13 mouse cellular contexts compared by ENCODE assay signal in genomic region chr12:56525219-56525797, GRCm38 (mm10). TPM values are rescaled to one million over a fixed set of nuclear protein-coding genes. Genes with fewer than 3 reads are reported as not detected.
DNase-seq lines count a peak whose midpoint lies in the region; ATAC-seq and TF ChIP-seq lines count a peak whose summit lies in the region.
"Not testable (repeated sequence)": the region's sequence is repeated elsewhere in the genome, so short reads cannot be mapped to it uniquely, and the experiment has no call there.
"Had no signal": no experiment of that assay in that cellular context is flagged by ENCODE, and none has a peak within 500 bp of the region (broad histone marks: within the 10 kb centered on the region; RNA-seq: fewer than 3 reads in every experiment).

No protein-coding gene starts in this region.

- H3K27me3 ChIP-seq in embryonic facial prominence, embryonic 12.5 days = peaks cover 88% of the 10 kb centered on the region
- H3K27me3 ChIP-seq in forebrain, postnatal 0 days (ENCODE audit: insufficient read depth, low read length) = peaks cover 90% of the 10 kb centered on the region
- H3K27me3 ChIP-seq in hindbrain, embryonic 13.5 days = peaks cover 95% of the 10 kb centered on the region
- peaks cover 92% of the 10 kb centered on the region for H3K27me3 ChIP-seq in kidney, embryonic 16.5 days (ENCODE audit: insufficient read depth, low read length)
- peaks cover 90% of the 10 kb centered on the region for H3K27me3 ChIP-seq in lung, embryonic 15.5 days
- peaks cover 93% of the 10 kb centered on the region for H3K27me3 ChIP-seq in midbrain, embryonic 14.5 days (ENCODE audit: control insufficient read depth, insufficient read depth, low read length)
- H3K27me3 ChIP-seq in neural tube, embryonic 15.5 days (replicated peaks) = peaks cover 94% of the 10 kb centered on the region

- not testable (repeated sequence) for H3K27ac ChIP-seq in embryonic facial prominence, embryonic 12.5 days; forebrain, postnatal 0 days (ENCODE audit: low read depth, low read length); hindbrain, embryonic 13.5 days; kidney, embryonic 16.5 days (ENCODE audit: low read length); midbrain, embryonic 14.5 days (replicated peaks; ENCODE audit: low read depth, low read length); neural tube, embryonic 15.5 days (replicated peaks)
- H3K27ac ChIP-seq in lung, embryonic 15.5 days = peak overlapping the region; percentile 85

- peak; percentile 50 for TF ChIP-seq CTCF in forebrain, postnatal 0 days (IDR thresholded peaks at IDR 0.05; ENCODE audit: low read depth)

- H3K4me3 ChIP-seq in embryonic facial prominence, embryonic 12.5 days; forebrain, postnatal 0 days (ENCODE audit: low read depth, low read length); hindbrain, embryonic 13.5 days; kidney, embryonic 16.5 days (ENCODE audit: low read length); midbrain, embryonic 14.5 days (replicated peaks; ENCODE audit: low read depth, low read length); neural tube, embryonic 15.5 days (replicated peaks): not testable (repeated sequence)
- peak overlapping the region; percentile 53 for H3K4me3 ChIP-seq in lung, embryonic 15.5 days

- WGBS in embryonic facial prominence, embryonic 12.5 days = 3% methylated on average over 11 of the region's 16 CpGs
- WGBS in forebrain, postnatal 0 days = 7% methylated on average over 9 of the region's 16 CpGs
- 5% methylated on average over 11 of the region's 16 CpGs for WGBS in hindbrain, embryonic 13.5 days
- 2% methylated on average over 9 of the region's 16 CpGs for WGBS in kidney, embryonic 16.5 days
- 5% methylated on average over 11 of the region's 16 CpGs for WGBS in lung, embryonic 15.5 days
- 5% methylated on average over 8 of the region's 16 CpGs for WGBS in midbrain, embryonic 14.5 days
- WGBS in neural tube, embryonic 15.5 days = 6% methylated on average over 11 of the region's 16 CpGs

- not testable (repeated sequence) for H3K4me2 ChIP-seq in embryonic facial prominence, embryonic 12.5 days (replicated peaks); forebrain, postnatal 0 days (ENCODE audit: low read depth); hindbrain, embryonic 13.5 days; kidney, embryonic 16.5 days (replicated peaks; ENCODE audit: low read depth, low read length); midbrain, embryonic 14.5 days (ENCODE audit: low read length); neural tube, embryonic 15.5 days
- H3K4me2 ChIP-seq in lung, embryonic 15.5 days = peak overlapping the region; percentile 48

- H3K36me3 ChIP-seq in embryonic facial prominence, embryonic 12.5 days; forebrain, postnatal 0 days (ENCODE audit: insufficient read depth); hindbrain, embryonic 13.5 days; kidney, embryonic 16.5 days (ENCODE audit: insufficient read depth, low read length); lung, embryonic 15.5 days; midbrain, embryonic 14.5 days (ENCODE audit: control insufficient read depth, insufficient read depth, low read length); neural tube, embryonic 15.5 days: not testable (repeated sequence)

- ATAC-seq in embryonic facial prominence, embryonic 12.5 days (ENCODE audit: insufficient number of reproducible peaks, insufficient read depth, low FRiP score, low TSS enrichment) = 0 out of 2 replicates have a peak, but pooled peaks have one; percentile 69
- ATAC-seq in forebrain, postnatal 0 days = peak; percentile 61
- peak; percentile 85 for ATAC-seq in hindbrain, embryonic 13.5 days (ENCODE audit: low FRiP score)
- peak; percentile 63; the same call in 1 of the 2 replicates for ATAC-seq in kidney, embryonic 16.5 days (ENCODE audit: low FRiP score, low TSS enrichment)
- peak; percentile 78 for ATAC-seq in lung, embryonic 15.5 days (ENCODE audit: borderline replicate concordance, extremely low read depth, low FRiP score, low TSS enrichment)
- ATAC-seq in midbrain, embryonic 14.5 days (ENCODE audit: low FRiP score, low TSS enrichment) = peak; percentile 64; the same call in 1 of the 2 replicates
- peak; percentile 85 for ATAC-seq in neural tube, embryonic 15.5 days (ENCODE audit: low FRiP score)

- not testable (repeated sequence) for H3K9ac ChIP-seq in embryonic facial prominence, embryonic 12.5 days; forebrain, postnatal 0 days; hindbrain, embryonic 13.5 days; kidney, embryonic 16.5 days (replicated peaks; ENCODE audit: low read length); midbrain, embryonic 14.5 days (replicated peaks; ENCODE audit: low read length); neural tube, embryonic 15.5 days (replicated peaks)
- H3K9ac ChIP-seq in lung, embryonic 15.5 days = peak overlapping the region; percentile 43

- peak; percentile 23 for DNase-seq in CD4-positive, CD25-positive, alpha-beta regulatory T cell, adult 2 months (ENCODE audit: low read depth, low spot score)
- peak; percentile 51 for DNase-seq in forebrain, postnatal 0 days
- DNase-seq in midbrain, embryonic 14.5 days = peak; percentile 62

- H3K9me3 ChIP-seq in embryonic facial prominence, embryonic 12.5 days; forebrain, postnatal 0 days (ENCODE audit: low read length); hindbrain, embryonic 13.5 days; kidney, embryonic 16.5 days (ENCODE audit: low read length); lung, embryonic 15.5 days; midbrain, embryonic 14.5 days (ENCODE audit: control insufficient read depth, low read length); neural tube, embryonic 15.5 days (replicated peaks): not testable (repeated sequence)

- H3K4me1 ChIP-seq in embryonic facial prominence, embryonic 12.5 days; forebrain, postnatal 0 days (ENCODE audit: insufficient read depth); hindbrain, embryonic 13.5 days (replicated peaks); kidney, embryonic 16.5 days (ENCODE audit: insufficient read depth, low read length); lung, embryonic 15.5 days; midbrain, embryonic 14.5 days (ENCODE audit: control insufficient read depth, insufficient read depth, low read length); neural tube, embryonic 15.5 days: not testable (repeated sequence)

RNA-seq across cellular contexts. Expression of gene Nkx2-1, which starts 11.4 kb away (rescaled TPM):
- 1.6 and 4.4 TPM in 2 replicates for polyA plus RNA-seq in embryonic facial prominence, embryonic 12.5 days (2016; fragmentation: Nextera tagmentation; extraction: Ambion mirVana)
- 2.9 and 10.3 TPM in 2 replicates for total RNA-seq in forebrain, postnatal 0 days (2014; rRNA removed)
- 3.8 and 7.2 TPM in 2 replicates for polyA plus RNA-seq in forebrain, postnatal 0 days (2015; fragmentation: Nextera tagmentation; extraction: Ambion mirVana)
- 0.31 TPM in 1 of 2 replicates, not detected in the other for polyA plus RNA-seq in hindbrain, embryonic 13.5 days (2015; fragmentation: Nextera tagmentation; extraction: Ambion mirVana)
- polyA plus RNA-seq in kidney, embryonic 16.5 days (2015; fragmentation: Nextera tagmentation; extraction: Ambion mirVana) = 1.4 TPM in 1 of 2 replicates, not detected in the other
- 84.7 and 87.6 TPM in 2 replicates for polyA plus RNA-seq in lung, embryonic 15.5 days (2015; fragmentation: Nextera tagmentation; extraction: Ambion mirVana)
- 0.24 TPM in 1 of 2 replicates, not detected in the other for polyA plus RNA-seq in midbrain, embryonic 14.5 days (2014; fragmentation: Nextera tagmentation; extraction: Ambion mirVana)
- not detected in 2 replicates for polyA plus RNA-seq in neural tube, embryonic 15.5 days (2015; fragmentation: Nextera tagmentation; extraction: Ambion mirVana)
- total RNA-seq: adrenal gland, postnatal 4 days; gastrocnemius, postnatal 10 days had no signal
- polyA plus RNA-seq: embryonic facial prominence, embryonic 13.5 days; intestine, postnatal 0 days; liver, embryonic 12.5 days had no signal

Comparison
In these comparisons a context has a peak if more than half of its experiments do, and no peak if none do; other contexts are left out.
1. RNA of gene Nkx2-1, which starts 11.4 kb away (polyA plus RNA-seq): 84.7 to 87.6 TPM in lung, embryonic 15.5 days; 3.8 to 7.2 TPM in forebrain, postnatal 0 days, 1.6 to 4.4 TPM in embryonic facial prominence, embryonic 12.5 days, 1.4 TPM in kidney, embryonic 16.5 days, 0.31 TPM in hindbrain, embryonic 13.5 days, 0.24 TPM in midbrain, embryonic 14.5 days and not detected in neural tube, embryonic 15.5 days; every median in the first group is over 10 times any median in the second.
2. Peak in every context shown above with its lines, with median percentiles within 50 percentile points of each other: DNase-seq and ATAC-seq.